Mouse (Mus musculus): ENCODE measurements around the gene Rbpms2.

DNA sequence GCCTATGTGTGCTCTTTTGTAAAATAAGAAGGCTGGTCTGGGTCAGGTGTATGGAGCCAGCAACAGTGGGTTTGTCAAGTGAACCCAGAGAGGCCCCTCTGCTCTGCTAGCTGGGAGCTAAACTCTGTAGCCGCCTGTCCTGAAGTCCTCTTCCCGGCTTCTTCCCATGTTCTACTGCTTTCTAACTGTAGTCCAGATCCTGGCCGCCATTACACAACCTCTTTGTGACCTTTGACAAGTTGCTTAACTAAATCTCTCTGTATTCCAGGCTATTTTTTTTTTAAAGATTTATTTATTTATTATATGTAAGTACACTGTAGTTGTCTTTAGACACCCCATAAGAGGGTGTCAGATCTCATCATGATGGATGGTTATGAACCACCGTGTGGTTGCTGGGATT lies 24.3 kb downstream of the Rbpms2 start:
- TF ChIP-seq CTCF (IDR thresholded peaks at IDR 0.05; ENCODE audit: borderline replicate concordance, insufficient read depth, low read depth, low read length) (no peak), POLR2A (IDR thresholded peaks at IDR 0.05; ENCODE audit: borderline replicate concordance, insufficient read depth, low read length) (no peak)
